Mouse (Mus musculus) liver, adult 10 weeks (tissue): ENCODE measurements around the gene Tent5d. TPM values are rescaled to one million over a fixed set of nuclear protein-coding genes. Genes with fewer than 3 reads are reported as not detected.

Source experiments
- polyA plus RNA-seq: library from polyadenylated mRNA; stranded (reverse); fragments of 350-450 nt; fragmentation: Illumina TruSeq; extraction: RNeasy Lipid Tissue Mini Kit (QIAGEN cat#74804); gene quantifications from one replicate; pipeline ENCODE4 v1.2.3, GENCODE M21; 2014; ENCODE audit warnings: low read depth, low replicate concordance

The Tent5d gene
- polyA plus RNA-seq, result not detected

DNA sequence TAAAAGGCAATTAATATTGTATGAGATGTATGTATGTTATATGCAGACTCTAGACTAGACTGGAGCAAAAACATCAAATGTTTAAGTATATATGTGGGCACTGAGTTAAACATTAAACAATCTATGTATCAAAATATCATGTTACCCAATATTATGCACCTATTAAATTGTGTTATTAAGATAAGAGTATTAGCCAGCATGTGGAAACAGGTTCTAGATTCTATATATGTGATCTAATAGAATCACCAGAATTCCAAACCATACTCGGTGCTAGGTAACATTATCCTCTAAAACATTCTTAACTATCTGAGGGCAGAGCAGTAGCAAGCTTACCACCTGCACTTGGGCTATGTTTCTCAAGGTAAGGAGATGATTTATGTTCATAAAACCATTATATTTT, at the start of gene Tent5d:
Tent5d (plus strand) TSS at position 301 of the 400 bp plus-strand sequence.

DNA sequence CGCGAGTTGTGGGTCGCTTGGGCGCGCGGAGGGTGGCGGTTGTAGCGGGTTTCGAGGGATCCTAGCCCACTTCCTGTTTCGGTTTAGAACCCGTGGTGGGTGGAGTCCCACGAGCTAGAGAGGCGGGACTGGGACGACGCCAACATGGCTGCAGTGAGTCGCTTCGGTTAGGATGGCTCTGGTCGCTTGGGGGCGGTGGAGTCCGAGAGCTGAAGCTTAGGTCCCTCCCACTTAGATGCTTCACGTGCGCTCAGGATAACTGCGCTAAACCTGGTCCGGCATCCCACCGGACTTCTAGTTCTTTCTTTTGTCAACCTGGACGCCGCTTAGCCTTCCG, 23.8 kb downstream of the Tent5d start, which contains the start of gene 2610002M06Rik:
2610002M06Rik (minus strand) TSS at position 117 of the 337 bp plus-strand sequence.

Other genes with a start within 250 kb of the Tent5d start
- gene Tbx22, start 124.6 kb upstream of the Tent5d start, polyA plus RNA-seq, result not detected
- 24.9 TPM for gene 2610002M06Rik, start 23.7 kb downstream of the Tent5d start, polyA plus RNA-seq
- not detected for gene Gm732, start 155.9 kb downstream of the Tent5d start, polyA plus RNA-seq